23 mouse cellular contexts compared by ENCODE assay signal in genomic region chr19:44304419-44304818, GRCm38 (mm10). TPM values are rescaled to one million over a fixed set of nuclear protein-coding genes. Genes with fewer than 3 reads are reported as not detected.
DNase-seq lines count a peak whose midpoint lies in the region; ATAC-seq and TF ChIP-seq lines count a peak whose summit lies in the region.
"Had no signal": no experiment of that assay in that cellular context is flagged by ENCODE, and none has a peak within 500 bp of the region (broad histone marks: within the 10 kb centered on the region; RNA-seq: fewer than 3 reads in every experiment).

No protein-coding gene starts in this region.

- 87% methylated on average over 10 of the region's 10 CpGs for WGBS in hindbrain, embryonic 13.5 days
- 78% methylated on average over 10 of the region's 10 CpGs for WGBS in hindbrain, postnatal 0 days
- 78% methylated on average over 10 of the region's 10 CpGs for WGBS in lung, embryonic 16.5 days
- WGBS in lung, adult 2 months = 77% methylated on average over 10 of the region's 10 CpGs
- 83% methylated on average over 10 of the region's 10 CpGs for WGBS in intestine, embryonic 16.5 days
- WGBS in kidney, adult 2 months = 90% methylated on average over 10 of the region's 10 CpGs

- no peak for TF ChIP-seq CTCF in hindbrain, postnatal 0 days (IDR thresholded peaks at IDR 0.05; ENCODE audit: low read depth)
- no peak for TF ChIP-seq CTCF in lung, adult 2 months (IDR thresholded peaks at IDR 0.05; ENCODE audit: insufficient read depth, low read length)
- TF ChIP-seq CTCF in kidney, adult 2 months (conservative IDR thresholded peaks at IDR 0.05; ENCODE audit: insufficient read depth, insufficient read length, low read depth, low read length) = no peak

- peaks cover 48% of the 10 kb centered on the region for H3K4me1 ChIP-seq in hindbrain, embryonic 13.5 days (replicated peaks)
- 0 out of 2 replicates have a peak, but pooled peaks cover 7% of the 10 kb centered on the region for H3K4me1 ChIP-seq in hindbrain, postnatal 0 days (ENCODE audit: insufficient read depth, low read length)
- H3K4me1 ChIP-seq in lung, embryonic 16.5 days (replicated peaks; ENCODE audit: control insufficient read depth, insufficient read depth, low read length) = peaks cover 43% of the 10 kb centered on the region
- peaks cover 6% of the 10 kb centered on the region for H3K4me1 ChIP-seq in lung, adult 2 months (ENCODE audit: control insufficient read depth, insufficient read depth, low read length)
- H3K4me1 ChIP-seq in intestine, embryonic 16.5 days (ENCODE audit: control insufficient read depth, insufficient read depth, low read length) = peaks cover 32% of the 10 kb centered on the region
- H3K4me1 ChIP-seq in kidney, adult 2 months (ENCODE audit: control insufficient read depth, insufficient read depth, low read length) = no peaks in the 10 kb centered on the region

- H3K27ac ChIP-seq in hindbrain, embryonic 13.5 days = peak overlapping the region; percentile 12; the same call in 1 of the 2 replicates
- H3K27ac ChIP-seq in hindbrain, postnatal 0 days = no peak overlapping the region
- H3K27ac ChIP-seq in lung, embryonic 16.5 days (ENCODE audit: low read length) = peak overlapping the region; percentile 12; the same call in 1 of the 2 replicates
- peak overlapping the region; percentile 11; the same call in 1 of the 2 replicates for H3K27ac ChIP-seq in intestine, embryonic 16.5 days (ENCODE audit: low read length)
- no peak overlapping the region for H3K27ac ChIP-seq in kidney, adult 2 months (ENCODE audit: insufficient read depth, low read depth, low read length)
- H3K27ac ChIP-seq: hindbrain, embryonic 14.5 days; limb, embryonic 15.5 days had no signal

- no peak for ATAC-seq in hindbrain, embryonic 13.5 days (ENCODE audit: low FRiP score)
- ATAC-seq in hindbrain, postnatal 0 days = no peak
- ATAC-seq in lung, embryonic 16.5 days (ENCODE audit: low read depth) = no peak
- no peak for ATAC-seq in intestine, embryonic 16.5 days
- ATAC-seq: forebrain, embryonic 16.5 days; liver, postnatal 0 days had no signal

- H3K9ac ChIP-seq in hindbrain, embryonic 13.5 days = no peak overlapping the region
- no peak overlapping the region for H3K9ac ChIP-seq in hindbrain, postnatal 0 days (replicated peaks; ENCODE audit: low read length)
- H3K9ac ChIP-seq in lung, embryonic 16.5 days (ENCODE audit: low read length) = no peak overlapping the region
- H3K9ac ChIP-seq in intestine, embryonic 16.5 days (ENCODE audit: low read depth, low read length) = no peak overlapping the region
- H3K9ac ChIP-seq: embryonic facial prominence, embryonic 13.5 days; hindbrain, embryonic 14.5 days; limb, embryonic 15.5 days; liver, postnatal 0 days had no signal

- no peak for TF ChIP-seq POLR2A in lung, adult 2 months (IDR thresholded peaks at IDR 0.05; ENCODE audit: borderline replicate concordance, extremely low read depth, low read depth, low read length)
- TF ChIP-seq POLR2A in kidney, adult 2 months (IDR thresholded peaks at IDR 0.05; ENCODE audit: low read depth, low read length) = no peak

- DNase-seq in hindbrain, postnatal 0 days (ENCODE audit: low spot score) = no peak
- no peak for DNase-seq in lung, adult 2 months
- DNase-seq in MN1 (ENCODE audit: low spot score) = peak; percentile 9
- no peak for DNase-seq in kidney, adult 2 months
- DNase-seq in neural tube, embryonic 10.5 days (ENCODE audit: extremely low spot score, low spot score) = no peak
- DNase-seq: adrenal gland, adult 2 months; cerebellum, postnatal 10 days; heart, postnatal 14 days; kidney, adult 18-20 months; kidney, postnatal 36 days; layer of hippocampus, adult 9-11 months; liver, postnatal 0 days; spleen, adult 18-20 months; thymus, adult 2 months had no signal

- peaks cover 90% of the 10 kb centered on the region for H3K36me3 ChIP-seq in hindbrain, embryonic 13.5 days
- H3K36me3 ChIP-seq in hindbrain, postnatal 0 days (ENCODE audit: insufficient read depth, low read length) = peaks cover 63% of the 10 kb centered on the region
- H3K36me3 ChIP-seq in lung, embryonic 16.5 days (ENCODE audit: control insufficient read depth, insufficient read depth, low read length) = peaks cover 68% of the 10 kb centered on the region
- H3K36me3 ChIP-seq in intestine, embryonic 16.5 days (ENCODE audit: control insufficient read depth, insufficient read depth, low read length) = peaks cover 33% of the 10 kb centered on the region
- peaks cover 2% of the 10 kb centered on the region; the same call in 1 of the 2 replicates for H3K36me3 ChIP-seq in kidney, adult 2 months (ENCODE audit: control insufficient read depth, insufficient read depth, low read length)

- no peaks in the 10 kb centered on the region for H3K9me3 ChIP-seq in hindbrain, embryonic 13.5 days
- H3K9me3 ChIP-seq in hindbrain, postnatal 0 days (ENCODE audit: low read length) = no peaks in the 10 kb centered on the region
- H3K9me3 ChIP-seq in lung, embryonic 16.5 days (ENCODE audit: control insufficient read depth, low read length) = no peaks in the 10 kb centered on the region
- H3K9me3 ChIP-seq in intestine, embryonic 16.5 days (ENCODE audit: control insufficient read depth, low read length) = no peaks in the 10 kb centered on the region
- H3K9me3 ChIP-seq: embryonic facial prominence, embryonic 13.5 days; limb, embryonic 15.5 days had no signal

- H3K27me3 ChIP-seq in hindbrain, embryonic 13.5 days = no peaks in the 10 kb centered on the region
- no peaks in the 10 kb centered on the region for H3K27me3 ChIP-seq in hindbrain, postnatal 0 days (ENCODE audit: insufficient read depth, low read length)
- no peaks in the 10 kb centered on the region for H3K27me3 ChIP-seq in lung, embryonic 16.5 days (ENCODE audit: control insufficient read depth, insufficient read depth, low read depth, low read length)
- H3K27me3 ChIP-seq in intestine, embryonic 16.5 days (replicated peaks; ENCODE audit: control insufficient read depth, insufficient read depth, low read length) = no peaks in the 10 kb centered on the region
- no peaks in the 10 kb centered on the region for H3K27me3 ChIP-seq in kidney, adult 2 months (replicated peaks; ENCODE audit: control insufficient read depth, insufficient read depth, low read length)
- H3K27me3 ChIP-seq: embryonic facial prominence, embryonic 13.5 days; limb, embryonic 15.5 days had no signal

- no peak overlapping the region for H3K4me2 ChIP-seq in hindbrain, embryonic 13.5 days
- H3K4me2 ChIP-seq in hindbrain, postnatal 0 days (ENCODE audit: low read depth, low read length) = no peak overlapping the region
- no peak overlapping the region for H3K4me2 ChIP-seq in lung, embryonic 16.5 days (ENCODE audit: low read depth, low read length)
- H3K4me2 ChIP-seq in intestine, embryonic 16.5 days (ENCODE audit: low read depth, low read length) = no peak overlapping the region
- H3K4me2 ChIP-seq: embryonic facial prominence, embryonic 13.5 days; heart, embryonic 11.5 days; hindbrain, embryonic 14.5 days; limb, embryonic 15.5 days had no signal

- no peak overlapping the region for H3K4me3 ChIP-seq in hindbrain, embryonic 13.5 days
- H3K4me3 ChIP-seq in hindbrain, postnatal 0 days (ENCODE audit: low read length) = no peak overlapping the region
- H3K4me3 ChIP-seq in lung, embryonic 16.5 days (ENCODE audit: low read length) = no peak overlapping the region
- no peak overlapping the region for H3K4me3 ChIP-seq in lung, adult 2 months (replicated peaks; ENCODE audit: extremely low read depth, low read depth, low read length)
- H3K4me3 ChIP-seq in intestine, embryonic 16.5 days (ENCODE audit: low read length) = no peak overlapping the region
- H3K4me3 ChIP-seq in kidney, adult 2 months (ENCODE audit: insufficient read depth, low read depth, low read length) = no peak overlapping the region
- H3K4me3 ChIP-seq: embryonic facial prominence, embryonic 13.5 days; limb, embryonic 15.5 days had no signal

RNA-seq across cellular contexts. Expression of gene Scd2, which starts 10.9 kb away (rescaled TPM):
- polyA plus RNA-seq in hindbrain, embryonic 13.5 days (2015; fragmentation: Nextera tagmentation; extraction: Ambion mirVana) = 246 and 249 TPM in 2 replicates
- total RNA-seq in hindbrain, postnatal 0 days (2014; rRNA removed) = 1,071 and 1,235 TPM in 2 replicates
- polyA plus RNA-seq in hindbrain, postnatal 0 days (2015; fragmentation: Nextera tagmentation; extraction: Ambion mirVana) = 274 and 291 TPM in 2 replicates
- 225 and 232 TPM in 2 replicates for polyA plus RNA-seq in lung, embryonic 16.5 days (2015; fragmentation: Nextera tagmentation; extraction: Ambion mirVana)
- polyA plus RNA-seq in lung, adult 2 months (2012; rRNA removed) = 289 and 384 TPM in 2 replicates
- 452 and 553 TPM in 2 replicates for polyA plus RNA-seq in intestine, embryonic 16.5 days (2015; fragmentation: Nextera tagmentation; extraction: Ambion mirVana)
- polyA plus RNA-seq in kidney, adult 2 months (2012; rRNA removed) = 61.3 and 63.9 TPM in 2 replicates

RNA-seq across cellular contexts. Expression of gene Scd4, which starts 28.5 kb away (rescaled TPM):
- polyA plus RNA-seq in hindbrain, embryonic 13.5 days (2015; fragmentation: Nextera tagmentation; extraction: Ambion mirVana) = 0.09 and 0.19 TPM in 2 replicates
- 0.84 and 1.5 TPM in 2 replicates for total RNA-seq in hindbrain, postnatal 0 days (2014; rRNA removed)
- polyA plus RNA-seq in hindbrain, postnatal 0 days (2015; fragmentation: Nextera tagmentation; extraction: Ambion mirVana) = 0.09 and 0.16 TPM in 2 replicates
- 0.40 and 0.49 TPM in 2 replicates for polyA plus RNA-seq in lung, embryonic 16.5 days (2015; fragmentation: Nextera tagmentation; extraction: Ambion mirVana)
- 0.46 and 0.97 TPM in 2 replicates for polyA plus RNA-seq in lung, adult 2 months (2012; rRNA removed)
- polyA plus RNA-seq in intestine, embryonic 16.5 days (2015; fragmentation: Nextera tagmentation; extraction: Ambion mirVana) = 0.09 and 0.22 TPM in 2 replicates
- polyA plus RNA-seq in kidney, adult 2 months (2012; rRNA removed) = 0.23 and 0.26 TPM in 2 replicates
- polyA plus RNA-seq: liver, postnatal 0 days; neural tube, embryonic 11.5 days had no signal

Comparison
In these comparisons a context has a peak if more than half of its experiments do, and no peak if none do; other contexts are left out.
1. H3K27ac ChIP-seq: peak in hindbrain, embryonic 13.5 days (single experiment), lung, embryonic 16.5 days (single experiment) and intestine, embryonic 16.5 days (single experiment); none in hindbrain, postnatal 0 days (single experiment) and kidney, adult 2 months (single experiment).